Mouse (Mus musculus) hematopoietic stem cell, adult 5-6 weeks (primary cell): ENCODE data around the gene Cadps2. TPM values are rescaled to one million over a fixed set of nuclear protein-coding genes. Genes with fewer than 3 reads are reported as not detected.

Experiments used
- ATAC-seq, 2 experiments: fragments of 125-278 bp in 1 of 2; replicated peaks in 1 of 2; 2 replicates each; pipeline ENCODE4 v1.8.0; 2016 to 2017; ENCODE audit warnings: inconsistent platforms in 2 of 2, mild to moderate bottlenecking in 2 of 2, moderate number of reproducible peaks in 2 of 2, low read depth in 1 of 2, moderate TSS enrichment in 1 of 2; ENCODE audit not compliant: low FRiP score in 2 of 2, poor library complexity in 2 of 2, severe bottlenecking in 2 of 2, insufficient read depth in 1 of 2, low TSS enrichment in 1 of 2
- total RNA-seq: library from RNA; stranded (forward); fragments of 172-1452, 232-1000 nt; gene quantifications from 2 replicates; pipeline ENCODE4 v1.2.3, GENCODE M21; 2017

Cadps2 gene
- total RNA-seq, 1 experiment from 2014 or later, result 17.5 TPM

DNA sequence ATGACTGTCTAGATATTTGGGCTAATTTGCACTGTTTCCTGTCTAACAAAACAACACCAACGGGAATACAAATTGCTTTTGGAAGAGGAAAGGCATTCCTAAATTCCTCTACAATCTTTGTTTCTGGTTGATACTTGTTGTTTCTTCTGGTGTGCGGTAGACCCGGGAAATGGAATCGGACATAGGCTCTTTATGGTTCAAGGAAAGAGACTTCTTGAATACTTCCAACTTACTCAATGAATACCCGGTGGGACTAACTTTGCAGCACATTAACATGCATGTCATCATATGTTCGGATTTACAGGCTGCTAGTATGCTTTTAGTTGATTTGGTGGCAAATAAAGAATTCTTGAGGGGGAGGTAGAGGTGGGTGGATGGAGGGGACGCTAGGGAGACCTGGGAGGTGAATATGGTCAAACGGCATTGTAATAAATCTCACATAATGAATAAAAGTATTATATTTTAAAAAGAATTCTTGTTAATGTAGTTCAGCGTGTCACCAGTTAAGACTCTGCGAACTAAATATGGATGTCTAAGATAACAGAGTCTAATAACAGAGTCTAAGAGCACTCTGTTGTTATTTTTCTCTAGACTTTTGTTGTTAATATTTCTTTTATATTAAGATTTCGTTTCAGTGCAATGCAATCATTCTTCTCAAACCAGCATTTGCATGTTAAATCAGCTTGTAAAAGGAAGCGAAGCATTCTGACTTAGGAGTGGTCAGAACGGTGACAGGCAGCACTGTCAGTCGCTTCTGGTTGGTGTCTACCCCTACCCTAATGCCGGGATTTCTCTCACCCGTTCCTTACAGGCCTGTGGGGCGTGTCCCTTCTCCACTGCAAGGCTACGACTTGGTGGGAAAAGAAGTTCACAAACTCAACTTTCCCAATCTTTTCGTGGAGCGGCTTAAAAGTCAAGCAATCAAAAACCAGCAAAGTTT, 586.8 kb downstream of the Cadps2 start:
- ATAC-seq, result no peak

DNA sequence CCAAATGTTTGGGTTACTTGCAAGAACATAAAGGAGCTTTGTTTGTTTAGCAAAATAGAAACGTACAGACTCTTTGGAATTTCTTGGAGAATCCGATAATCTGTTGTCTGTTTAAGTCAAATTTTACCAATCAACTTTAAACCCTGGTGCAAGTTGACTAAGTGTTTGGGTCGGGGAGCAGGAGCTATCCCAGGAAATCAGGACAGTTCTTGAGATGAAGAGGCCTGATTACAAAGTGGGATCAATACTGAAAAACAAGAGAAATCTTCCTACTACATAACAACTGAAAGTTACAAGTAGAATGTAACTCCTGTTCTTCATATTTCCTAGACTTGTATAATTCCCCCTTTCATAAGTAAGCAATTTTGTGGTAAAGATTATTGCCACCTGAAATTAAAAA, 587.8 kb downstream of the Cadps2 start:
- ATAC-seq, result no peak

DNA sequence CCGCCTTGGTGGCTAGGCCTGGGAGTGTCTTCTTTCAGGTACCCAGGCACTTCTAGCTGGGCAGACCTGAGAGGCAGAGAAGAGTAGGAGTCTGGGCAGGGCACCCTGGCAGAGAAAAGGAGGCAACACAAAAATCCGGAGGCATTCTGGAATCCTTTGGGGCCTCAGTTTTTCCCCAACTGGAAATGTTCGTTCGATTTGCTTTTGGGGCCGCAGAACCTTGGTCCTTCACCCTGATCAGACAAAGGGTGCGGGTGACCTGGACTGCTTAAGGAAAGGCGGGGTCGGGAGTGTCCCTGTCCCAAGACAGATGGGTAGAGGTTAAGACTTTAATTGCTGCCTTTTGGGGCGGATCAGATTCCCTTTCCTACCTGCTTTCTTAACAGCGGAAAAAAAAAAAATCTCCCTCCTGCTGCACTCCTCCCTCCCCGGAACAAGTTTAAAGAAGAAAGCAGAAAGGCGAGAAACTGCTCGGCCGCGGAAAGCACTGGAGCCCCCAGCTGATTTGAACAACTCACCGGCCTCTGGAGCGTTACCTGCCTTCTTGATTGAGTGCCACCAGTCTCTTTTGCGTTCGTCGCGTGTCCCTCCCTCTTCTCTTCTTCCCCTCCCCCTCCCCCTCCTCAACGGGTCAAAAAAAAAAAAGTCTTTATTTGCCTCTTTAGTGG, 588.8 kb downstream of the Cadps2 start:
- ATAC-seq, result no peak

DNA sequence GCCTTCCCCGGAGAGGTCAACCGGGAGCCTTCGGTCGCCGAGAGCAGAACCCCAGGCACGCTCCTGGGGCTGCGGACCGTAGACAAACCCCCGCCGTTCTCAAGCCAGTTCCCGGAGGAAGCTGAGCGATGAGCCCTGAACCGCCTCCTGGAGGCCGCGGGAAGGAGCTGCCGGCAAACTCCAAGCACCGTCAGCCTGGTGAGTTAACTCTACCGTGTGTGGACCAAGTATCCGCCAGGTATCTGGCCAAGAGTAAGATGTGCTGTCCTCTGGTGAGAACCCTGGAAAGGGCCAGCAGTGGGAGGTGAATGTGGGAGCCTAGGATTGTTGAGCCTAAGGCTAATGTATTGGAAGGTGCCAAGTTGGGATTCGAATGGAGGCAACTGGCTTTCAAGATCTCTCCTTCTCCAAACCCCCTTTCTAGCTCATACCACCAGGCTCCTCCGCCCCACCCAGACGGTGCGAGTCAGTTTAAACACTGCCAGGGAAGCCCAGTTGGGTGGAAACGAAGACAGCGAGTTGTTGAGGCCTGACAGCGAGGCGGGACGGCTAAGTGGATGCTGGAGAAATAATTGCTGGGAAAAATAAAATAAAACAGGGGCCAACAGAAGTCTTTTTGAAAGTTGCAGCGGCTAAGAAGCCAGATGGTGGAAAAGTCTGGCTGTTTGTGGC, 589.5 kb downstream of the Cadps2 start:
- ATAC-seq, result peak in 1 of 2 experiments; percentile 31; a peak in 2 of 4 replicates

DNA sequence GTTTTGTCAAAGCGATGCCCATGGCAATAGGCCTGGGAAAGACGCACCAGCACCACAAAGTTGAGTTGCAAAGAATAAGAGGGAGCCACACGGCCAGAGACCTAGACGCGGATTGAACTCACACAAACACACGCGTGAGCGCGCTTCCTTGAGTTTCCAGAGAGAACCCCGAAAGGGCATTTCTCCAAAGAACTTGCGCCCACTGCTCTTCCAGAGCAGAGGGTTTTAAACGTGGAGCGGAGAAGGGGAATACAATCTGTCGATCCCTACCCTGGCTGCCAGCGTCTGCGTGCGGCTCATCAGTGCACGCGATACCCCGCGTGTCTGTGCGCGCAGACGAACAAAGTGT, 590.2 kb downstream of the Cadps2 start:
- ATAC-seq, result no peak

DNA sequence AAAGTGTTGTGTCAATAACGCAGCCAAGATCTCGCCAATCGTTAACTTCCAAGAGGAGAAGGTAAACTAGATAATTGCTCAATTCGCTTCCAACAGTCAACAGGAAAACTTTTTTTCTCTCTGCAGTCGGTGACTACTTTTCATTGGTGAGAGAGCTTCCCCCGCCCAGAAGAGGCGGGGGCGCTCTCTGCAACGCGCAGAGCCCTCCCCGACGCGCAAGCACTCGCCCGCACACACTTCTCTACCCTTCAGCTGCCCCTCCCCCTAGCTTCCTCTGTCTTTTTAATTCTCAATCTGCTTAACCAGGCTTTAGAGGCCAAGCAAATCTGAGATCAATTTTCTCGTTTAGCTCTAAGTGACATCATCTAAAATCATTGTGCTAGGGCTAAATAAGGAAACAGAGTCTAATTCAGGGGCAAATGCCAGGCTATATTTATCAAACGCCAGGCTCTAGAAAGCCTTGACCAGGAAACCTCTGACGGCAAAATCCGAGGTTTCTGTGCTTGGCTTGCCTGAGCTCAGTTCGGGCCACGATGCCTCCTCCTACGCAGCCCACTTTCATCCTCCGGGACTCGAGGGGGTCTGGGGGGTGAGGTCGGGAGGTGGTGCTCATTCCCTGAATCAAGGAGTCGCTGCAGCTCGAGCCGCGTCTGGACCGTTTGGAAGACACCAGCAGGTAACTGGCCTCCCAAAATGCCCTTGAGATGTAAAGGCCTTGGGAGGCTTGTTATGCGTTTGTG, 590.7 kb downstream of the Cadps2 start, which contains the start of gene Fezf1:
TSS of gene Fezf1 (minus strand) at position 50 of the 740 bp plus-strand sequence.
- no peak for ATAC-seq

DNA sequence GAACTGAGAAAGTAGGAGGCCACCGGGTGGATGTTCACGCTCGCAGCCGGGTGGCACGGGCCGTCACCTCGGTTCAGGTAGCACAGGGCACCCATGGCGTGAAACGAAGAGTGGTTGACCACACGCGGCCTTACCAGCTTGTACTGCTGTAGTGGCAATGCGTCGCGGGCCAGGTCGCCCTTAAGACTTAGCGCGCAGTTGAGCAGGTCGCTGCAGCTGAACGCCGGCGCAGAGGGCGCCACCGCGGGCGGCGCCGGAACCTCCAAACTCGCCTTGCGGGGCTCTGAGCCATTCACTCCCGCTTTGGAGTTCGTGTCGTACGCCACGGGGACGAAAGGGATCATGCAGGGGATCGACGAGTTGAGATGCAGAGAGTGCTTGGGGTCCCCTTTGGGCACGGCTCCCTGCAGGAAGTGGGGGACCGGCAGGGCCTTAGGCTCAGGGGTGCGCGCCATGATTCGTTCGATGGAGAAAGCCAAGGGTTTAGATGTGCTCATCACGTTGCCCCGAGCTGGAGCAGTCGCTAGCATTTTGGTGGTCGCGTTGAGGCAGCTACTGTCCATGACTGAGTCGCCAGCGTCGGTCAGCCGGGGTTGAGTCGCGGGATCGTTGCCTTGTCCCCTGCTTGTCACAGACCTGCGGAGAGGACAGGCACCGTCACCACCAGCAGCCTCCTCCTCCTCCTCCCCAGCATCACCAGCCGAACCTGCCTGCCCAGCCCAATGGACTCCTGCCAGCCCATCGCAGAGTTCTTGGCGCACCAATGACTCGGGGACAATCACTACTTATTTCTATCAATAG, 591.5 kb downstream of the Cadps2 start:
- peak in 1 of 2 experiments; percentile 27; a peak in 2 of 4 replicates for ATAC-seq

DNA sequence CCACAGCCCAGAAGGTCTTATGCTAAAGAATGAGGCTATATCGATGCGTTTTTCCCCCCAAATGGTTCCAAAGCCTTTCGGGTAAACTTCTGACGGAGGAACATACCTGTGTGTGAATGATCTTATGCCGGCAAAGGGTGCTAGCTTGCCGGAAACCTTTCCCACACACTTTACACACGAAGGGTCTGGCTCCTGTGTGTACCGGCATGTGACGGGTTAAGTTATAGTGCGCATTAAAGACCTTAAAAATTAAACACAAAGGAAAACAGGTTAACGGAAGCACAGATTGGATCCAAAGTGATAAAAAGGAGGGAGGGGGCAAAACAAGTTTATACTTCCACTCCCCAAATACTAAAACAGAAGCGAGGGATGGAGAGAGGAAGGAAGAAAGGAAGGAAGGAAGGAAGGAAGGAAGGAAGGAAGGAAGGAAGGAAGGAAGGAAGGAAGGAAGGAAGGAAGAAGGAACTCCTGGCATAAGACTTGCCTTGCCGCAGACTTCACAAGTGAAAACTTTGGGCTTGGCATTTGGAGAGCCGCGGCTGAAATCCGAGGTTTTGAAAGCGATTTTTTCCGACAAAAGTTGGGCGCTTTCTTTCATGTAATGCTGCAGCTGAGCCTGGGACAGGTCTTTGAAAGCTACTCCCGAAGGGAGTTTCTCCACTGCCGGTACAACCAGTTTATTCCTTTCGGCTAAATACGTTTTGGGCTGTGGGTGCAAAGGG, 592.3 kb downstream of the Cadps2 start:
- ATAC-seq, result no peak

DNA sequence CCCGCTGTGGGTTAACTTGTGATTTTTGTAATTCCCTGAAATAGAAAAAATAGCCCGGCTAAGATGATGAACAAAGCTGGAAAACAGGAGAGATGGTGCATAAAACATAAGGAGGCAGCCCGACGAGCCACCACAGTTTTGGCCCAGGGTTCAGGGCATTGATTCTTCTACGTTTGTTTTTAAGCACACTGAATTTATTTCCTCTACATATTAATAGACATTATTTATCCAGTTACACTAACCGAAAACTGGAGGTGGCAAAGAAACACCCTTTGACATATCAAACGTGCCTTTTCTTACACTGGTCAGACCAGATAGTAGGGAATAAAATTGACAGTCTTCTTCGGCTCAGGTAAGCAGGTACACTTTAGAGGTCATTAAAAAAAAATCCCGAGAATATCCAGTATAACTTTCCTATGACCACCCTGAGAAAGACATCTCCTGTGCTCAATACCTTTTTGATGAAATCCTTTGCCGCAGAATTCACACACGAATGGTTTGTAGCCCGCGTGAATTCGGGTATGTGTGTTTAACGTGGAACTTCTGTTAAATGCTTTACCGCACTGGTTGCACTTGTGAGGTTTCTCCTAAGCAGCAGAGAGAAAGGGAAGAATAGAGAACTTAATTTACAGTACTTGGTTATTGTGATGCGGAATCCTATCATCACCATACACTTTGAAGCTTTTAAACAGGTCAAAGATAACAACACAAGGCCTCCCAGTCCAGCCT, 593.0 kb downstream of the Cadps2 start:
- no peak for ATAC-seq

DNA sequence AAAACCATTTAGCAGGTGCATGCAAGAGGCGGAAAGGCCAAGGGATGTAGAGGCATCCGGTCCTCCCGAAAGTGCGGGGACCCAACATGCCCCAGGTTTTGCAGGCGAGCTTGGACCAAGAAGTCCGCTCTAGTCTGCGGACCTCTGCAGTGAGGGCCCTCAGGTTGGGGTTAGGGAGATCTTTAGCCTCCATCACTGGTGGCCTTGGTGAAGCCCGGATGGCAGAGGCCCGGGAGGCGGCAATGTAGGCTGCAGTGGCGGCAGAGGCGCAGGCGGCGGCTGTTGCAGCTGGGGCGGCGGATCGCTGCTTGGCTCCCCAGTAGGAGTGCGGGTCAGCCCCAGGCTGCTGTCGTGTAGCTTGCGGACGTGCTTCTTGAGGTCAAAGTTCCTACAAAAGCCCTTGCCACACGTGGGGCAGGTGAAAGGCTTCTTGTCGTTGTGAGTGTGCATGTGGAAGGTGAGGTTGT, 593.6 kb downstream of the Cadps2 start:
- no peak for ATAC-seq

DNA sequence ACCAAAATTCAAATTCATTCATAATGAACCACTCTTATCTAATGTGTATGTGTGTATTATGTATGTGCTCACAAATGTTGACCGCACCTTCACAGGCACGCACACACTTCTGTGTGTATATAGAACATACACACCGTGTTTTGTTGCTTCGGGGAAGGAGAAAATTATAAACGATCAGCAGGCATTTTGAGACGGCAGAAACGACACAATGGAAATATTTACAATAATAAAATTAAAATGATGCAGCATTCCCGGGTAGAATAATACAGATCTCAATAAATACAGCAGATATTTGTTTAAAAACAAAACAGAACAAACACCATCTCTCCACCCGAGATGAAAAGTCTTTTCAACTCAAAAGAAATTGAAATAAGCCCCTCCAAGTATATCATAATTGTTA, 594.1 kb downstream of the Cadps2 start:
- ATAC-seq, result no peak

DNA sequence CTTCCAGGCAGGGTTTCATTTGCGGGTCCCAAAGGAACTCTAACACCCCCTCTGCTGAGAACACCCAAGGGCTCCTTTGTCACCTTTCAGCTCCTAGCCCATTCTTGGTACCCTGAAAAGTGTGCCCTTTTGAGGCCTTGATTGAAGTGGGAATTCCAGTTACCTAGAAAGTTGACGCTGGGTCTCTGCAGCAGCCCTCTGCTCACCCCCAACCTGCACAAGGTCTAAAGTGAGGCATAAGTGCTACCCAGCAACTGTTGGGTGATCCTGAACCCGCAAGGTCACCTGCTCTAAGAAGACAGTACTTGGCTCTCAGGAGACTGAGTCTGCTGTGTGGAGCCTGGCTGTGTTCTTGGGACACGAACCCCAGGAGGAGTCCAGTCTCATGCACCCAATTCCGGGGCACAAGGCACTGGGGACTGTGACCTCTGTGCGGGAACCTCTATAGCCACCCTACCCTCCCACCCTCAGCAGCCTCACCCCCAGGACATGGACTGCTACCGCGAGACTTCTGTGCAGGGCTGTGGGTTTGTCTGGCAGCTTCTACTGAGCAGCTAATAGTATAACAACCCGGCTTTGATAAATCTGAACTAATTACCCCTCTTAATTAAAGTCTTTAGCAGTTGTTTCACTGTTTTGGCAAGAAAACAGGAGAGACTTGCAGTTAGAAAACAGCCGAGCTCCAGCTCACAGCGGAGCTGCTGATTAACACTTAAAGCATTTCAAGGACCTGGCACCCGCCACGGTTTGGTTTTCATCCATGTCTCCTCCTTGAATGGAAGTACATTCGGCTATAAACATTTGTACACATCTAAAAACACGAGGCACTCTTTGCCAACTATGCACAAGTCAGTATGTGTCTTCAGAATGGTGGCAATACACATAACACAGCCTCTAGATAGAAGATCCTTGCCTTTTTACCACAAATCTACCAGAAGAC, 595.1 kb downstream of the Cadps2 start:
- no peak for ATAC-seq
